Mouse (Mus musculus): ENCODE results near the gene Cd151. TPM values are rescaled to one million over a fixed set of nuclear protein-coding genes. Genes with fewer than 3 reads are reported as not detected.

The Cd151 gene
- total RNA-seq, 2 experiments from 2014 or later: 297 to 312 TPM

Other genes with a start within 250 kb of the Cd151 start
- gene Phrf1, start 238.6 kb upstream of the Cd151 start, total RNA-seq (2021): 10 to 100 TPM; 46.1 to 47.4 TPM
- 1 to 10 TPM; 1.7 TPM for gene Irf7, start 200.9 kb upstream of the Cd151 start, total RNA-seq (2021)
- gene Cdhr5, start 190.6 kb upstream of the Cd151 start, total RNA-seq (2021): not detected
- under 1 TPM in 1 of 2 experiments, not detected in 1; 0.48 TPM for gene Sct, start 188.3 kb upstream of the Cd151 start, total RNA-seq (2021)
- not detected for gene Drd4, start 175.4 kb upstream of the Cd151 start, total RNA-seq (2021)
- 10 to 100 TPM; 25.0 to 27.0 TPM for gene Deaf1, start 139.7 kb upstream of the Cd151 start, total RNA-seq (2021)
- gene Tmem80, start 139.7 kb upstream of the Cd151 start, total RNA-seq (2021): 10 to 100 TPM; 13.5 to 14.7 TPM
- gene Eps8l2, start 128.5 kb upstream of the Cd151 start, total RNA-seq (2021): 1 to 10 TPM; 2.8 to 3.0 TPM
- 100 to 1,000 TPM; 137 to 155 TPM for gene Taldo1, start 75.2 kb upstream of the Cd151 start, total RNA-seq (2021)
- gene Gatd1, start 53.3 kb upstream of the Cd151 start, total RNA-seq (2021): 10 to 100 TPM; 12.2 to 15.0 TPM
- 1 to 10 TPM; 1.6 TPM for gene Cend1, start 37.9 kb upstream of the Cd151 start, total RNA-seq (2021)
- 10 to 100 TPM; 53.3 to 59.8 TPM for gene Slc25a22, start 29.5 kb upstream of the Cd151 start, total RNA-seq (2021)
- 1 to 10 TPM; 2.3 to 3.5 TPM for gene Pidd1, start 23.4 kb upstream of the Cd151 start, total RNA-seq (2021)
- gene Rplp2, start 20.0 kb upstream of the Cd151 start, total RNA-seq (2021): 1,000 to 10,000 TPM; 1,065 to 1,124 TPM
- gene Pnpla2, start 12.2 kb upstream of the Cd151 start, total RNA-seq (2021): 100 to 1,000 TPM; 244 to 353 TPM
- 10 to 100 TPM; 23.2 to 26.1 TPM for gene Cracr2b, start 6.3 kb upstream of the Cd151 start, total RNA-seq (2021)
- gene Polr2l, start 7.7 kb downstream of the Cd151 start, total RNA-seq (2021): 10 to 100 TPM; 59.8 to 65.5 TPM
- 10 to 100 TPM; 37.3 to 38.9 TPM for gene Tspan4, start 7.8 kb downstream of the Cd151 start, total RNA-seq (2021)
- 10 to 100 TPM; 32.7 to 37.3 TPM for gene Chid1, start 72.5 kb downstream of the Cd151 start, total RNA-seq (2021)
- gene Ap2a2, start 94.8 kb downstream of the Cd151 start, total RNA-seq (2021): 10 to 100 TPM; 60.4 to 60.9 TPM
- not detected for gene Muc6, start 187.9 kb downstream of the Cd151 start, total RNA-seq (2021)
- 1 to 10 TPM in 1 of 2 experiments, under 1 TPM in 1; 0.74 to 1.3 TPM for gene Muc2, start 222.9 kb downstream of the Cd151 start, total RNA-seq (2021)